Mouse (Mus musculus): ENCODE measurements around the gene Gm3250. TPM values are rescaled to one million over a fixed set of nuclear protein-coding genes. Genes with fewer than 3 reads are reported as not detected.
"Not testable (repeated sequence)": the region's sequence is repeated elsewhere in the genome, so short reads cannot be mapped to it uniquely, and the experiment has no call there.

Gene Gm3250
- polyA plus RNA-seq (2015; fragmentation: Nextera tagmentation; extraction: Ambion mirVana) = not detected in 2 replicates

DNA sequence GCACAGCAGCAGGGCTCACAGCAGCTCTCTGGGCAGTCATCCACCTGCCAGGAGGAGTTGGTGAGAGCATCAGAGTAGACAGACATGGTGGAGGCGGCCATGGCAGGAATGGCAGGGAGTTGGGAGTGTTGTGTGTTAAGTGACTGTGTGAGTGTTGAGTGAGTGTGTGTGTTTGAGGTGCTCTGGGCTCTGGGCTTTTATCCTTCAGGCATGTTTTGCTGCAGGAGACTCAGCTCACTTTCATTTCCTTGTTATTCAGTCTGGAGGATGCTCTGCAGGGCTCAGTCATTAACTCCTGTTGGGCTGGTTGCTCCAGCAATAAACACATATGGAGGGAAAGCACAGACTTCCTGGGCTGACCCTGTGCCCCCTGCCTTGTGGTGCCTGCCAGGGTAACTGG lies at the start of gene Gm3250:
TSS of gene Gm3250 (minus strand) at position 101 of the 400 bp plus-strand sequence.
- 75% methylated on average over 1 of the region's 1 CpGs for WGBS

DNA sequence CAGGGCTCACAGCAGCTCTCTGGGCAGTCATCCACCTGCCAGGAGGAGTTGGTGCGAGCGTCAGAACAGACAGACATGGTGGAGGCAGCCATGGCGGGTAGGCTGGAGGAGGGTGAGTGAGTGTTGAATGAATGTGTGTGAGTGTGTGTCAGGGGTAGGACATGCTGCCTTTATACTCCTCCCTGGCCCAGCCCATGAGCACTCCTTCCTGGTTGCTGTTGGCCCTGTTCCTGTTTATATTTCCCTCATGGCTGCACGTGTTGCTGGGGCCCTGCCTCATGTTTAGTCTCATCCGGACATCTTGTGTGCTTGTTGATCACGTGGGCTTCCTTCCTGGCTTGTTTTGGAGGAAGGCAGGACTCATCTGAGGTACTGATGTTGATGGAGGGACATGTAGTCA lies 44.6 kb upstream of the Gm3250 start, which contains the start of gene Krtap10-4:
TSS of gene Krtap10-4 (minus strand) at position 145 of the 400 bp plus-strand sequence.
- no peak for ATAC-seq (replicated peaks)
- Histone ChIP-seq H3K4me2 (replicated peaks) (no peak within 1 kb of the TSS), H3K4me1 (no peaks in the 10 kb centered on the region), H3K9me3 (no peaks in the 10 kb centered on the region), H3K27me3 (no peaks in the 10 kb centered on the region), H3K27ac (replicated peaks) (no peak within 1 kb of the TSS), H3K4me3 (no peak within 1 kb of the TSS), H3K36me3 (no peaks in the 10 kb centered on the region), H3K9ac (replicated peaks) (no peak within 1 kb of the TSS)
- WGBS = 72% methylated on average over 6 of the region's 6 CpGs

More for the DNA sequence above, at the start of gene Gm3250:
- not testable (repeated sequence) for H3K9ac ChIP-seq (replicated peaks); H3K9me3 ChIP-seq; H3K4me1 ChIP-seq; H3K4me3 ChIP-seq; H3K27ac ChIP-seq (replicated peaks); ATAC-seq (replicated peaks); H3K4me2 ChIP-seq (replicated peaks); H3K36me3 ChIP-seq; H3K27me3 ChIP-seq

DNA sequence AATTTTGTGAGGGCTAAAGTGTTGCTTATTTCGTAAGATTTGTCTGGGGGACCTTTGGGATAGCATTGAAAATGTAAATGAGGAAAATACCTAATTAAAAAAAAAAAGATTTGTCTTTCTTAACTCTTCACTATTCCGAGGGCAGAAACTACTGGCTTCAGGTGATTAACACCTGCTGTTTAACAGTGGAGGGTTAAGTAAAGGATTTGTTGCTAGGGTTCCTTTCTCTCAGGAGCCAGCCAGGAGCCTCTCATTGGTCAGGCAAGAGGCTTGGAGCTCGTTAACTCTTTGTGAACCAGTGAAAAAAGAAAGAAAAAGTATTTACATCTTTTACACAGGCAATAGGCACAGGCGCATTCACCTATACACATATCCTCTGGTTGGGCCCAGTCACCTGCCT lies 36.9 kb upstream of the Gm3250 start:
- H3K4me1 ChIP-seq = no peaks in the 10 kb centered on the region
- H3K27ac ChIP-seq (replicated peaks) = no peak overlapping the region
- no peak overlapping the region for H3K4me2 ChIP-seq (replicated peaks)
- H3K27me3 ChIP-seq = no peaks in the 10 kb centered on the region
- 17% methylated on average over 4 of the region's 4 CpGs for WGBS
- ATAC-seq (replicated peaks) = no peak
- no peak overlapping the region for H3K4me3 ChIP-seq
- no peaks in the 10 kb centered on the region for H3K9me3 ChIP-seq
- H3K36me3 ChIP-seq = no peaks in the 10 kb centered on the region
- no peak overlapping the region for H3K9ac ChIP-seq (replicated peaks)

DNA sequence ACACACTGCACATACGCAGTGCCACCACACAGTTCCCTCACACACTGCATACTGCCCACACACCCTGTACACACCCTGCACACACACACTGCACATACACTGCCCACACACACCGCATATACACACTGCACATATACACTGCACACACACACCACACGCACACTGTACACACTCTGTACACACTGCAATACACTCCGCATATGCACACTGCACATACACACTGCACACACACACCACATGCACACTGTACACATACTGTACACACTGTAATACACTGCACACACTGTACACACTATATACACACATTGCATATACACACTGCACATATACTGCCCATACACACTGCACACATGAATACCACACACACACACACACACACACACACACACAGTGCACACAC lies 36.2 kb upstream of the Gm3250 start:
- H3K4me3 ChIP-seq = no peak overlapping the region
- 94% methylated on average over 4 of the region's 4 CpGs for WGBS
- no peak overlapping the region for H3K27ac ChIP-seq (replicated peaks)
- H3K9ac ChIP-seq (replicated peaks) = no peak overlapping the region
- no peaks in the 10 kb centered on the region for H3K36me3 ChIP-seq
- H3K27me3 ChIP-seq = no peaks in the 10 kb centered on the region
- no peak overlapping the region for H3K4me2 ChIP-seq (replicated peaks)
- no peaks in the 10 kb centered on the region for H3K9me3 ChIP-seq
- H3K4me1 ChIP-seq = no peaks in the 10 kb centered on the region
- no peak for ATAC-seq (replicated peaks)

DNA sequence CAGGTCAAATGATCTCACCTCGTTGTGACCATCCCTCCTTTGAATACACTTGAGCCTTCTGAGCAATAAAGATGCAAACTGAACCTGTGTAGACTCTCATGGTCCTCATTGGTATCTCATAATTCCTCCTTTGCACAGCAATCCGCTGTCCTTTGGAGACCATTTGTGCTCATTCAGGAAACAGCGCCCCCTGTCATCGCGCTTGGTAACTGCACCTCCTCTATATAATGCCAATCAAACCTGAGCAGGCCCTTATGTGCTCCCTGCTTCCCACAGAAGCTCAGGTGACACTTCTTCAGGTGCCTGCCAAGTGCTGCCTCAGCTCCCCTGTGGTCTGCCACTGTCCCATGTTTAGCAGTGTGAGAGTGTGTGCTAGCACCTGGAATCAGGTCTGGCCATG lies 33.2 kb upstream of the Gm3250 start:
- Histone ChIP-seq H3K4me3 (no peak overlapping the region), H3K9me3 (no peaks in the 10 kb centered on the region), H3K27ac (replicated peaks) (no peak overlapping the region), H3K4me2 (replicated peaks) (no peak overlapping the region), H3K36me3 (no peaks in the 10 kb centered on the region), H3K9ac (replicated peaks) (no peak overlapping the region), H3K27me3 (no peaks in the 10 kb centered on the region), H3K4me1 (no peaks in the 10 kb centered on the region)
- no peak for ATAC-seq (replicated peaks)
- 30% methylated on average over 5 of the region's 5 CpGs for WGBS

DNA sequence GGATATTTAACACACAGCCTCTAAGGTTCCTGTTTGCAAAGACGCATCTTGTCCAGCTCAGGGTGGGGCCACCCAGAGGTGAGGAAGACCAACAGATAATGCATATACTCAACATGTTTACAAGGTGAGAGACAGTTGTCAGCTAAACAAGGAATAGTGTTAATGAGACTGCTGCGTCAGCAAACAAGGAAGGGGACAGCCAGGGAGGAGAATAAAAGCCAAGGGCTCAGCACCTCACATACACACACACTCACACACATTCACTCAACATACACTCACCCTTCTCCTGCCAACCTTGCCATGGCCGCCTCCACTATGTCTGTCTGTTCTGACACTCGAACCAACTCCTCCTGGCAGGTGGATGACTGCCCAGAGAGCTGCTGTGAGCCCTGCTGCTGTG lies 32.0 kb upstream of the Gm3250 start, which contains the start of gene Gm2696:
TSS of gene Gm2696 (plus strand) at position 301 of the 400 bp plus-strand sequence.
- no peak for ATAC-seq (replicated peaks)
- no peaks in the 10 kb centered on the region for H3K27me3 ChIP-seq
- H3K4me1 ChIP-seq = no peaks in the 10 kb centered on the region
- no peak within 1 kb of the TSS for H3K4me3 ChIP-seq
- H3K4me2 ChIP-seq (replicated peaks) = no peak within 1 kb of the TSS
- no peak within 1 kb of the TSS for H3K27ac ChIP-seq (replicated peaks)
- no peaks in the 10 kb centered on the region for H3K36me3 ChIP-seq
- H3K9me3 ChIP-seq = no peaks in the 10 kb centered on the region
- WGBS = 45% methylated on average over 4 of the region's 4 CpGs
- no peak within 1 kb of the TSS for H3K9ac ChIP-seq (replicated peaks)

DNA sequence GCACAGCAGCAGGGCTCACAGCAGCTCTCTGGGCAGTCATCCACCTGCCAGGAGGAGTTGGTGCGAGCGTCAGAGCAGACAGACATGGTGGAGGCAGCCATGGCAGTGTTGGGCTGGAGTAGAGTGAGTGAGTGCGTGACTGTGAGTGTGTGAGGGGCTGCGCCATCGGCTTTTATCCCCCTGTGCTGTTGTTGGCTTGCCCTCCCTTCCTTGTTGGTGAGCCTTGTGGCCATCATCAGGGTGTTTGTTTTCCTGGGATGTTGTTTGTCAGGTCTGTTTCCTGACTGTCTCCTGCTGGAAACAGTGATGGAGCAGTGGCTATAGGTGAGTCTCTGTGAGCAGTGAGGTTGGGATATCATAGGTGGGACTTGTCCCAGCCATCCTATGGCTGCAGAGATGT lies 29.4 kb upstream of the Gm3250 start, which contains the start of gene Gm9507:
TSS of gene Gm9507 (minus strand) at position 101 of the 400 bp plus-strand sequence.
- no peak for ATAC-seq (replicated peaks)
- no peak within 1 kb of the TSS for H3K9ac ChIP-seq (replicated peaks)
- H3K36me3 ChIP-seq = no peaks in the 10 kb centered on the region
- 71% methylated on average over 5 of the region's 5 CpGs for WGBS
- H3K4me1 ChIP-seq = no peaks in the 10 kb centered on the region
- no peak within 1 kb of the TSS for H3K4me2 ChIP-seq (replicated peaks)
- H3K9me3 ChIP-seq = no peaks in the 10 kb centered on the region
- H3K27ac ChIP-seq (replicated peaks) = no peak within 1 kb of the TSS
- no peak within 1 kb of the TSS for H3K4me3 ChIP-seq
- H3K27me3 ChIP-seq = no peaks in the 10 kb centered on the region

DNA sequence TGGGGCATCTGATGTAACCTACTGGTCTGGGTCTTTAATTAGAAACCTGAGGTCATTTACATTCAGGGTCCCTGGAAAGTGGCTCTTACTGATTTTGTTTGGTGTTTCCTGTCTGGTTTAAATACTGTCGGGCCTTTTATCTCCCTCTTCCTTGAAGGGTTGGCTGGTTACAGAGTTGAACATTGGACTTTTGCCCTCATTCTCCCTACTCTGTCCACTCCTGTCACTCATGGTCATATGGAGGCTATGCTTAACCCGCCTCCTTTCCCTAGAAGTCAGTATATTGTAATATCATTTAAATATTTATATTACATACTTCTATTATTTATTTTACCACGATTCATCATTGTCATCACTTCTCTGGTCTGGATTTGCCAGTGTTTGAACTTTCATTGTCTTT lies 21.8 kb upstream of the Gm3250 start:
- no peak overlapping the region for H3K4me3 ChIP-seq
- H3K4me2 ChIP-seq (replicated peaks) = no peak overlapping the region
- no peaks in the 10 kb centered on the region for H3K36me3 ChIP-seq
- ATAC-seq (replicated peaks) = no peak
- H3K27me3 ChIP-seq = no peaks in the 10 kb centered on the region
- no peak overlapping the region for H3K9ac ChIP-seq (replicated peaks)
- 77% methylated on average over 3 of the region's 3 CpGs for WGBS
- H3K9me3 ChIP-seq = no peaks in the 10 kb centered on the region
- no peaks in the 10 kb centered on the region for H3K4me1 ChIP-seq
- H3K27ac ChIP-seq (replicated peaks) = no peak overlapping the region

DNA sequence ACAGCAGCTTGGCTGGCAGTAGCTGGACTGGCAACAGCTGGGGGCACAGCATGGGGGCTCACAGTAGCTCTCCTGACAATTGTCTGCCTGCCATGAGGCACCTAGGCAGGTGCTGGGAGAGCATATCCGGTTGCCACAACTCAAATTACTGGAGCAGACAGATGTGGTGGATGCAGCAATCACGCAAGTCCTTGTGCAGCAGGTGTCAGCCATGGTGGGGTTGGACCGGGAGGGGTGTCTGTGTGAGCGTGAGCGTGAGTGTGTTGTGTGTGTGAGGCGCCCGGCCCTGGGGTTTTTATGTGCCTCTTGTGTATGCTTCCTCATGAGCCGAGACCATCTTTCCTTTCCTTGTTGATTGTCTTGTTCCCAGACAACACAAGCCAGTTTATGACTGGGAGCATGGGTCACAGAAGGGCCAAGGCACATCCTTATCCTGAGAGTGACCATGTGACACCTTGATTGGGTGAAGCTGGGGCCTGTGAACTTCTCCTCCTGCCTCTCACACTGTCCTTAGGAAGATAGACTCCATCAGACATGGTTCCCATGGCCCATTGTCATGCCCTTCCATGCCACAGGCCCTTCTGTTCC lies 16.7 kb upstream of the Gm3250 start, which contains the start of gene Gm19668:
TSS of gene Gm19668 (minus strand) at position 213 of the 588 bp plus-strand sequence.
- no peaks in the 10 kb centered on the region for H3K9me3 ChIP-seq
- H3K27ac ChIP-seq (replicated peaks) = peak within 1 kb of the TSS; percentile 48; the same call in 1 of the 2 replicates
- H3K36me3 ChIP-seq = no peaks in the 10 kb centered on the region
- H3K9ac ChIP-seq (replicated peaks) = no peak within 1 kb of the TSS
- H3K27me3 ChIP-seq = no peaks in the 10 kb centered on the region
- no peaks in the 10 kb centered on the region for H3K4me1 ChIP-seq
- no peak within 1 kb of the TSS for H3K4me3 ChIP-seq
- no peak within 1 kb of the TSS for H3K4me2 ChIP-seq (replicated peaks)
- no peak for ATAC-seq (replicated peaks)
- 61% methylated on average over 8 of the region's 8 CpGs for WGBS

DNA sequence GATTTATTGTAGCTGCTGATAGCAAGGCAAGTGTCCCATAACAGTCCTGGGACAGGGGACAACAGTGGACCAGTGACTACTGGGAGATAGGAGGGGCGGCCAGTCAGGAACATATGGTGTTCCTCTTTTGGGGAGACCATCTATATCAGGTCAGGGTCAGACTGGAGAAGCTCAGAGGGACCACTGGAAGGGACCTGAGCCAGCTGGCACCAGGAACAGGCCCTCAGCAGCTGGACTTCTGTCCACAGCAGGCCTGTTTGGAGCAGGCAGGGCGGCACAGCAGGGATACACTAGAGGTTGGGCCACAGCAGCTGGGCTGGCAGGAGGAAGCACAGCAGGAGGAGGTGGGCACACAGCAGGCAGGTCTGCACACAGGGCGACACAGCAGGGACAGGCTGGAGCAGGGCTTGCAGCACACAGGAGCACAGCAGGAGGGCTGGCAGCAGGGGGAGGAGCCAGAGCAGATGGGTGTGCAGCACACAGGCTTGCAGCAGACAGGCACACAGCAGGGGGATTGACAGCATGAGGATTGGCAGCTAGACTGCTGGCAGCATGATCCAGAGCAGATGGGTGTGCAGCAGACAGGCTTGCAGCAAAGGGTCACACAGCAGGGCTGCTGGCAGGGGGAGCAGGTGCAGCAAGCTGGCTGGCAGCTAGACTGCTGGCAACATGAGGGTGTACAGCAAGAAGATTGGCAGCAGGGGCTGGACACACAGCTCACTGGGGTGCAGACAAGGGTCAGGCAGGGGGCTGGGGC lies 16.0 kb upstream of the Gm3250 start:
- H3K4me1 ChIP-seq; H3K27me3 ChIP-seq; H3K9me3 ChIP-seq; H3K36me3 ChIP-seq; H3K4me2 ChIP-seq (replicated peaks); H3K4me3 ChIP-seq; H3K9ac ChIP-seq (replicated peaks); ATAC-seq (replicated peaks): not testable (repeated sequence)
- 34% methylated on average over 3 of the region's 3 CpGs for WGBS
- H3K27ac ChIP-seq (replicated peaks) = peak overlapping the region; percentile 48; the same call in 1 of the 2 replicates

DNA sequence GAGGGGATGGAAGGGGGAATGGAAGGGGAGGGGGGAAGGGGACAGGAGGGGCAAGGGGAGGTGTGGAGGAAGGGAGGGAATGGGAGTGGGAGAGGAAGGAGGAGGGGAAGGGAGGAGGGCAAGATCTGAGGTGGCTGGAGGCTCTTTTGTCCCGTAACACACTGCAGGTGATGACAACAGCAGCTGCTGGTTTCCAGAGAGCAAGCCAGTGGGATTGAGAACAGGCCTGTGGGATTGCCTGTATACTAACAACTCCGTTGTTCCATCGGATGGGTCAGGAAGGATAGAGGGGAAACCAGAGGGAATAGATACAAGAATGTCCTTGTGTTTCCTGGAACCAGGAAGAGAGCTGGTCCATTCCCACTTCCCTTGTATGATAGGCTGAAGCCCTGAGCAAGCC lies 15.3 kb upstream of the Gm3250 start:
- H3K27ac ChIP-seq (replicated peaks) = peak overlapping the region; percentile 48; the same call in 1 of the 2 replicates
- no peaks in the 10 kb centered on the region for H3K4me1 ChIP-seq
- ATAC-seq (replicated peaks) = no peak
- 15% methylated on average over 3 of the region's 3 CpGs for WGBS
- no peaks in the 10 kb centered on the region for H3K9me3 ChIP-seq
- H3K36me3 ChIP-seq = no peaks in the 10 kb centered on the region
- no peak overlapping the region for H3K9ac ChIP-seq (replicated peaks)
- H3K4me2 ChIP-seq (replicated peaks) = no peak overlapping the region
- no peak overlapping the region for H3K4me3 ChIP-seq
- no peaks in the 10 kb centered on the region for H3K27me3 ChIP-seq

DNA sequence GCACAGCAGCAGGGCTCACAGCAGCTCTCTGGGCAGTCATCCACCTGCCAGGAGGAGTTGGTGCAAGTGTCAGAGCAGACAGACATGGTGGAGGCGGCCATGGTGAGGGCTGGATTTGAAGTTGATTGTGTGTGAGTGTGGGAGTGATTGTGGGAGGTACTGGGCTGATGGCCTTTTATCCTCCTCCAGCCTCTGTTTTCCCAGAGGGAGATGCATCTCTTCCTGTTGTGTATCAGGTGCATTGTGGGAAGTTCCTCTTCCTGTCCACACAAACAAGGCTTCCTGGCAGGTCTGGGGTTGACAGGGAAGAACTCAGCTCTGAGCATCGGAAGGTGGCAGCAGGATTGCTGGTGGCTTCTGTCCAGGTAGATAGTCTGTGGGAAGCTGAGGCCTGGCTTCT lies 12.6 kb upstream of the Gm3250 start, which contains the start of gene Gm9639:
TSS of gene Gm9639 (minus strand) at position 101 of the 400 bp plus-strand sequence.
- H3K9ac ChIP-seq (replicated peaks) = no peak within 1 kb of the TSS
- H3K27ac ChIP-seq (replicated peaks) = no peak within 1 kb of the TSS
- no peak within 1 kb of the TSS for H3K4me3 ChIP-seq
- no peak within 1 kb of the TSS for H3K4me2 ChIP-seq (replicated peaks)
- no peak for ATAC-seq (replicated peaks)
- no peaks in the 10 kb centered on the region for H3K27me3 ChIP-seq
- H3K36me3 ChIP-seq = no peaks in the 10 kb centered on the region
- no peaks in the 10 kb centered on the region for H3K9me3 ChIP-seq
- H3K4me1 ChIP-seq = no peaks in the 10 kb centered on the region
- WGBS = 58% methylated on average over 2 of the region's 2 CpGs
